9 mouse cellular contexts compared by ENCODE assay signal in the genomic region with DNA sequence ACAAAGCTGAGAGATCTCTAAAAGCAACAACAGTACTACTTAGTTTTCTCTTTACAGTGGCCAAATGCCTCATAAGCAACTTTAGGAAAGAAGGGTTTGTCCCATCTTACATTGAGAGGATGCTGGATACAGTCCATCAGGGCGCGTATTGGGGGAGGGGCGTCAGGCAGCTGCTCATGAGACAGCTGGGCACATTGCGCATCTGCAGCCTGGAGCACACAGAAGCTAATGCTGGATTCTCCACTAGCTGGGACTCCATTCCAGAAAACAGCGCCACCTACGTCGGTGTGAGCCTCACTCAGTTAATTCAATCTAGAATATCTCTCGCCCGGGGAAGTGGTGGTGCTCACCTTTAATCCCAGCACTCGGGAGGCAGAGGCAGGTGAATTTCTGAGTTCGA.
A peak's percentile ranks its signal among the peaks of the same experiment; 100 is the strongest.
DNase-seq lines count a peak whose midpoint lies in the region; ATAC-seq and TF ChIP-seq lines count a peak whose summit lies in the region.
"Had no signal": no experiment of that assay in that cellular context is flagged by ENCODE, and none has a peak within 500 bp of the region (broad histone marks: within the 10 kb centered on the region; RNA-seq: fewer than 3 reads in every experiment).

No protein-coding gene starts in this region.

- no peak overlapping the region for H3K9ac ChIP-seq in lung, embryonic 14.5 days
- H3K9ac ChIP-seq in MEL (ENCODE audit: control insufficient read depth, low read depth, low read length, poor library complexity, severe bottlenecking): no peak overlapping the region
- no peak overlapping the region for H3K9ac ChIP-seq in forebrain, embryonic 16.5 days (replicated peaks; ENCODE audit: low read depth, low read length)

- TF ChIP-seq EP300 in MEL (IDR thresholded peaks at IDR 0.05; ENCODE audit: low read depth in 1 of 2, low read length in 2 of 2): no peak

- H3K27me3 ChIP-seq in heart, embryonic 10.5 days (ENCODE audit: insufficient read depth, poor library complexity, severe bottlenecking): no peaks in the 10 kb centered on the region
- H3K27me3 ChIP-seq in lung, embryonic 14.5 days (ENCODE audit: insufficient read depth, low read length): no peaks in the 10 kb centered on the region
- H3K27me3 ChIP-seq in MEL (ENCODE audit: control insufficient read depth in 1 of 2, insufficient read depth in 2 of 2, low read length in 2 of 2): no peaks in the 10 kb centered on the region
- no peaks in the 10 kb centered on the region for H3K27me3 ChIP-seq in forebrain, embryonic 16.5 days (replicated peaks; ENCODE audit: control insufficient read depth, insufficient read depth, low read length)

- 0 out of 2 replicates have a peak, but pooled peaks cover 6% of the 10 kb centered on the region for H3K4me1 ChIP-seq in heart, embryonic 10.5 days
- H3K4me1 ChIP-seq in lung, embryonic 14.5 days (ENCODE audit: insufficient read depth): no peaks in the 10 kb centered on the region
- no peaks in the 10 kb centered on the region for H3K4me1 ChIP-seq in MEL (ENCODE audit: control insufficient read depth in 1 of 2, insufficient read depth in 2 of 2, low read length in 2 of 2)
- H3K4me1 ChIP-seq in forebrain, embryonic 16.5 days (replicated peaks; ENCODE audit: control insufficient read depth, insufficient read depth, low read length): no peaks in the 10 kb centered on the region

- H3K27ac ChIP-seq in heart, embryonic 10.5 days: 0 out of 2 replicates have a peak overlapping the region, but pooled peaks have one; percentile 12
- H3K27ac ChIP-seq in lung, embryonic 14.5 days (ENCODE audit: low read depth): no peak overlapping the region
- H3K27ac ChIP-seq in MEL (ENCODE audit: control insufficient read depth, low read depth, low read length): no peak overlapping the region
- H3K27ac ChIP-seq in forebrain, embryonic 16.5 days (ENCODE audit: low read length): no peak overlapping the region

- TF ChIP-seq POLR2A in MEL (IDR thresholded peaks at IDR 0.05; ENCODE audit: control insufficient read depth in 1 of 2, insufficient read depth in 1 of 2, low read depth in 1 of 2, low read length in 2 of 2, poor library complexity in 1 of 2): no peak

- no peak overlapping the region for H3K4me3 ChIP-seq in heart, embryonic 10.5 days
- no peak overlapping the region for H3K4me3 ChIP-seq in lung, embryonic 14.5 days (ENCODE audit: low read depth, low read length)
- no peak overlapping the region for H3K4me3 ChIP-seq in MEL (ENCODE audit: control insufficient read depth in 1 of 2, insufficient read depth in 1 of 2, low read depth in 2 of 2, low read length in 2 of 2)
- H3K4me3 ChIP-seq in forebrain, embryonic 16.5 days (replicated peaks; ENCODE audit: low read length): no peak overlapping the region

- DNase-seq in heart, embryonic 10.5 days (ENCODE audit: low spot score): no peak
- DNase-seq in heart, adult 9 months (ENCODE audit: low spot score in 2 of 2): no peak
- DNase-seq in lung, embryonic 14.5 days: peak; percentile 73
- DNase-seq in lung, postnatal 25 days (ENCODE audit: low spot score): no peak
- peak; percentile 5 for DNase-seq in MEL (ENCODE audit: low read depth, low spot score)
- peak; percentile 5 for DNase-seq in lung, postnatal 14 days
- DNase-seq in adrenal gland, adult (ENCODE audit: inconsistent age in 2 of 2, low spot score in 1 of 2): no peak

- no peak overlapping the region for H3K4me2 ChIP-seq in lung, embryonic 14.5 days
- H3K4me2 ChIP-seq in forebrain, embryonic 16.5 days (ENCODE audit: low read length): no peak overlapping the region

- peak; percentile 80; the same call in 1 of the 2 replicates for ATAC-seq in lung, embryonic 14.5 days (ENCODE audit: insufficient read depth)
- ATAC-seq in forebrain, embryonic 16.5 days: no peak
- ATAC-seq: CD4-positive, CD25-positive, alpha-beta regulatory T cell, adult 4 months had no signal

- TF ChIP-seq CTCF in lung, embryonic 14.5 days (IDR thresholded peaks at IDR 0.05; ENCODE audit: low read depth): peak; percentile 33; the same call in 1 of the 2 replicates
- TF ChIP-seq CTCF in MEL (IDR thresholded peaks at IDR 0.05 in 2 of 3, conservative IDR thresholded peaks at IDR 0.05 in 1 of 3; ENCODE audit: control insufficient read depth in 1 of 3, insufficient read depth in 1 of 3, low read depth in 2 of 3, low read length in 3 of 3, poor library complexity in 1 of 3, severe bottlenecking in 1 of 3): peak in 1 of 3 experiments; percentile 17; a peak in 1 of 6 replicates

- no peak for TF ChIP-seq RAD21 in MEL (IDR thresholded peaks at IDR 0.05; ENCODE audit: low read depth, low read length)

- 73% methylated on average over 11 of the region's 11 CpGs for WGBS in heart, embryonic 10.5 days
- 73% methylated on average over 11 of the region's 11 CpGs for WGBS in lung, embryonic 14.5 days
- WGBS in forebrain, embryonic 16.5 days: 75% methylated on average over 11 of the region's 11 CpGs

- H3K36me3 ChIP-seq in heart, embryonic 10.5 days: no peaks in the 10 kb centered on the region
- H3K36me3 ChIP-seq in lung, embryonic 14.5 days (ENCODE audit: insufficient read depth): no peaks in the 10 kb centered on the region
- no peaks in the 10 kb centered on the region for H3K36me3 ChIP-seq in MEL (ENCODE audit: control insufficient read depth in 1 of 2, insufficient read depth in 2 of 2, low read length in 2 of 2)
- no peaks in the 10 kb centered on the region for H3K36me3 ChIP-seq in forebrain, embryonic 16.5 days (ENCODE audit: control insufficient read depth, insufficient read depth)

- H3K9me3 ChIP-seq in heart, embryonic 10.5 days: no peaks in the 10 kb centered on the region
- no peaks in the 10 kb centered on the region for H3K9me3 ChIP-seq in lung, embryonic 14.5 days (ENCODE audit: low read depth, low read length)
- no peaks in the 10 kb centered on the region for H3K9me3 ChIP-seq in MEL (replicated peaks; ENCODE audit: insufficient read depth, low read length)
- no peaks in the 10 kb centered on the region for H3K9me3 ChIP-seq in forebrain, embryonic 16.5 days (ENCODE audit: control insufficient read depth, low read length)

- no peaks in the 10 kb centered on the region for H3K79me2 ChIP-seq in MEL (ENCODE audit: control insufficient read depth, insufficient read depth, low read length, poor library complexity)

TF ChIP-seq in MEL, 35 proteins besides CTCF, POLR2A, EP300 and RAD21:
- TF ChIP-seq MAFK (IDR thresholded peaks at IDR 0.05; ENCODE audit: borderline replicate concordance, low read depth, low read length) (no peak), SIN3A (IDR thresholded peaks at IDR 0.05; ENCODE audit: low read length) (no peak), ZNF384 (IDR thresholded peaks at IDR 0.05; ENCODE audit: low read depth, low read length) (no peak), RCOR1 (IDR thresholded peaks at IDR 0.05; ENCODE audit: low read depth, low read length) (no peak), MAX (IDR thresholded peaks at IDR 0.05; ENCODE audit: low read length) (no peak), E2F4 (IDR thresholded peaks at IDR 0.05; ENCODE audit: borderline replicate concordance, low read depth, low read length) (no peak), ETS1 (IDR thresholded peaks at IDR 0.05; ENCODE audit: low read depth, low read length) (no peak), CHD1 (IDR thresholded peaks at IDR 0.05; ENCODE audit: low read depth, low read length) (no peak), MXI1 (IDR thresholded peaks at IDR 0.05; ENCODE audit: low read depth, low read length) (no peak), MYC (IDR thresholded peaks at IDR 0.05; ENCODE audit: low read depth, low read length) (no peak), TCF12 (IDR thresholded peaks at IDR 0.05; ENCODE audit: low read depth, low read length) (no peak), USF2 (IDR thresholded peaks at IDR 0.05; ENCODE audit: borderline replicate concordance in 1 of 2, insufficient read depth in 1 of 2, low read depth in 1 of 2, low read length in 2 of 2) (no peak), POLR2AphosphoS2 (IDR thresholded peaks at IDR 0.05; ENCODE audit: low read length) (no peak)
TF ChIP-seq in MEL: peak in this region for 0.

Comparison
In these comparisons a context has a peak if more than half of its experiments do, and no peak if none do; other contexts are left out.
1. DNase-seq: peak in lung, embryonic 14.5 days (single experiment), MEL (single experiment) and lung, postnatal 14 days (single experiment); none in heart, embryonic 10.5 days (single experiment), heart, adult 9 months (0 of 2), lung, postnatal 25 days (single experiment) and adrenal gland, adult (0 of 2).